Mouse (Mus musculus) gonadal fat pad, adult 2 months (tissue): ENCODE measurements around the gene Kif9. TPM values are rescaled to one million over a fixed set of nuclear protein-coding genes. Genes with fewer than 3 reads are reported as not detected.
A peak's percentile ranks its signal among the peaks of the same experiment; 100 is the strongest.

Experiments
- DNase-seq: peaks from one replicate; pipeline ENCODE4 v3.0.0-alpha.2; 2012; ENCODE audit warnings: low read depth
- polyA plus RNA-seq: library from polyadenylated mRNA; depleted of rRNA; stranded (reverse); fragments of >200 nt; gene quantifications from 2 replicates; pipeline ENCODE4 v1.2.3, GENCODE M21; 2012; rRNA removed

The Kif9 gene
- 2.0 and 2.9 TPM in 2 replicates for polyA plus RNA-seq

GRCm38 (mm10) chr9:110476124-110477091, at the start of gene Kif9, which contains the start of gene Klhl18:
Kif9 (plus strand) TSS chr9:110476958.
Klhl18 (minus strand) TSS chr9:110476694.
- DNase-seq = peak; percentile 73

GRCm38 (mm10) chr9:110431241-110431640, 45.5 kb upstream of the Kif9 start:
- DNase-seq = no peak

GRCm38 (mm10) chr9:110433045-110433444, 43.7 kb upstream of the Kif9 start:
- DNase-seq = no peak

DNA sequence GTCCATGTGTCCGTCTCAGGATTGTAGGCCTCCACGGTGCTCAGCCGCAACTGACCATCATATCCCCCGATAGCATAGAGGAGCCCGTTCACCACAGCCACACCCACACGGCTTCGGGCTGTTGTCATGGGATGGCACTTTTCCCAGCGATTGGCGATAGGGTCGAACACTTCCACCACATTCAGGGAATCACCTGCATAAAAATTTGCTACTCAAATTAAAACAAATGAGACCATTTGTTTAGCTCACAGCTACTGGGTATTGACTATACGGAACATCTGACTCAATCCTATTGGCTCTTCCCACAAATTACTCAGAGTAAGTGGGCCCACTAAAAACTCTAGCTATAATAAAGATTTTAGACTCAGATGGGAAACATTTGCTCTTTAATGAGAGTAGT, 40.7 kb upstream of the Kif9 start:
- DNase-seq = no peak

GRCm38 (mm10) chr9:110440049-110440448, 36.7 kb upstream of the Kif9 start:
- no peak for DNase-seq

DNA sequence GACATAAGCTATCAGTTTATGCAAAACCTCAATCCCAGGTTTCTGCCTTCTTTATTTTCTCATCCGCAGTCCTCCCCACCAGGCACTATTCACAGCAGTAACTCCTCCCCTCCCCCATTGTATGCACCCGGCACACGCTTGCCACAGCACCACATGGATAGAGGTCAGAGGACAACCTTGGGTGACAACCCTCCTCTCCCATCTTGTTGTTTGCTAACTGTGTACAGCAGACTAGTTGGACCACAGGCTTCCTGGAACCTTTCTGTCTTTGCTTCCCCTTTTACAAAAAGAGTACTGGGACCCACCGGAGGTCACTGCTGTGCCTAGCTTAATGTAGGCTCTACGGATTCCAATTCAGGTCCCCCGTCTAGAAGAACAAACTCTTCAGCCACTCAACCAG, 36.2 kb upstream of the Kif9 start:
- DNase-seq = no peak

DNA sequence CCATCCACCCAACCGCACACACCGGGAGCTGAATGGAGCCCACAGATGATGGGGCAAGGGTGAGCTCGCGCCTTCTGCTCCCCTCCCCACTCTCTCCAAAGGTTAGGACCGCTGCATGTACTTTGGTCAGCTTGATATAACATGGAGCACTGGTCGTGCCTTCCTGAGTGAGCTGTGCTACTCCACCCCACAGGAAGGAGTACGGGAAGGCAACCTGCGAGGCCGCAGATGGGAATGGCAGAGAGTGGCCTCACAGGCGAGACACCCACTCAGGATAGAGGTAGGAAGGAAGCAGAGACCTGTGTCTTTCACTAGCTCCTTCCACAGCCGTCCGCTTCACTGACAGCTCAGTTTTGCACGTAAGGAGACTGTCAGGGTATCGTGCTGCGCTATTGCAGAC, 28.4 kb upstream of the Kif9 start:
- no peak for DNase-seq

- peak; percentile 27 for DNase-seq
These were observed 27.7 kb upstream of the Kif9 start for GRCm38 (mm10) chr9:110448857-110449617.

DNA sequence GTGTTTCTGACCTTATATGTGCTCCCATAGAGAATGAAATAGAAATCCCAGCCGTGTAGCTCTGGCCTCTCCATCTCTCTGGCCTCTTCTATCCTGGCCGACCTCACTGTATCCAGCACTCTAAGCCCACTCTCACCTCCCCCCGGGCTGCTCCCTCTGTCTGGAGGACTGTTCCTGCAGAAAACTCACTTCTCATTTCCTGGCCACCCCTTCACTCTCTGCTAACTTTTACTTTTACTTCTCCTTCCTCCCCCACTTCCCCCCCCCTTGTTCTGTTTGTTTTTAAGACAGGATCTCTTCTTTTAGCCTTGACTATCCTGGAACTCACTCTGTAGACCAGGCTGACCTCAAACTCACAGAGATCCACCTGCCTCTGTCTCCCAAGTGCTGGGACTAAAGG, 24.2 kb upstream of the Kif9 start:
- no peak for DNase-seq

DNA sequence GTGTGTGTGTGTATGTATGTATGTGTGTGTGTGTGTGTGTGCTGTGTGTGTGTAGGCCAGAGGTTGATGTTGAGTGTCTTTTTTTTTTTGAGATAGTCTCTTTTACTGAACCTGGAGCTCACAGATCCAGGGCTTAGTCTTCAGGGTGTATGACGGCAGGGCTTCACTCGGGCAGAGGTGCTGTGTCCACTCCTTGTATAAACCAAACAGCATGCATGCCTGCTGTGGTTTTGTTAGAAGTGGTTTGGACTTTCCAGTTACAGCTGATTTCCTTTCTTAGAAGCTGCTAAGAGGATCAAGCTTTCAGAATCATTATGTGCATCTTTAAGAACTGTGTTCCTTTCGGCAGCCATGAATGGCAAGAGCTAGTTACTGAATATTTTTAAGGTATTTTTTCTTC, 18.8 kb upstream of the Kif9 start:
- no peak for DNase-seq

- no peak for DNase-seq
These were observed 17.5 kb upstream of the Kif9 start for GRCm38 (mm10) chr9:110459145-110459727.

GRCm38 (mm10) chr9:110460884-110461815, 15.6 kb upstream of the Kif9 start:
- DNase-seq = no peak

- no peak for DNase-seq
These were observed 14.4 kb upstream of the Kif9 start for GRCm38 (mm10) chr9:110462321-110462720.

DNA sequence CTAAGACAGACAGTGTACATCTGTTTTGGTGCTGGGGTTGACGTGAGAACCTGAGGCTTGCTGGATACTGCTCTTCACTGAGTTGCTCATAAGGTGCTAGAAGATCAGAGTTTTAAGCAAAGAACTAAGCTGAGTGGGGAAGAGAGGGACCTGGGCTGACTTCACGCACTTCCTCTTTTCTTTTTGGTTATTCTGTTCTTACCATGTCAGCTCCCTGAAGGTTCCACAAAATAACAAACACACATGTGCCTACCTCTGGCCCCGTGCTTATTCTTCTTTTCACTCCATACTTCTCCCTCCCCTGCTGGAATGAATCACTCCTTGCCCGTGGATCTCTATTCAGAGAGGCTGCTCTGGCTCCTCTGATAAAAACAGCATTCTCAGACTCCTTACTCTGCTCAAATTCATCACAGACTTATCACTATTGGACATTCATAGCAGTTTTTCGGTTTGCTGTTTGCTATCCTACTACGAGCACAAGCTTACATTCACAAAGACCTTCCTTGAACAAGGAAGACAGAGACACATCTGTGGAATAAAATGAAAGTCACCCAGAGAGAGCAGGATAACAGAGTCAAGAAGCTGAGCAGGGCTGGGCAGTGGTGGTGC, 12.7 kb upstream of the Kif9 start:
- no peak for DNase-seq

GRCm38 (mm10) chr9:110465336-110465735, 11.4 kb upstream of the Kif9 start:
- DNase-seq = no peak

DNA sequence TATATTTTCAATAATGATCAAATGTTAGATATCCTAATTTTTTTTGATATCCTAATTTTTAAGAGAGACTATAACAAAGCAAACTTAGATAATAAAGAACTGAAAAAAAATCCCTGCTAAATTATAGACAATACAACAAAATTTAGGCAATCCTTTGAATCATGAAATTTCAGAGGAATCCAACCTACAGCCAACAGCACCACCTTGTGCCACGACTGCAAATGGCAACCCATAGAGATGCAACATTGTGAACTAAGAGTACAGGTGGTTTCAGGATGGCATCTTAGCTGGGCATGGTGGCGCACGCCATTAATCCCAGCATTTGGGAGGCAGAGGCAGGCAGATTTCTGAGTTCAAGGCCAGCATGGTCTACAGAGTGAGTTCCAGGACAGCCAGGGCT, 10.6 kb upstream of the Kif9 start:
- no peak for DNase-seq

GRCm38 (mm10) chr9:110477951-110478350, 1.2 kb downstream of the Kif9 start:
- no peak for DNase-seq

GRCm38 (mm10) chr9:110478639-110479038, 1.9 kb downstream of the Kif9 start:
- no peak for DNase-seq

- DNase-seq = no peak
These were observed 12.1 kb downstream of the Kif9 start for GRCm38 (mm10) chr9:110488841-110489240.

DNA sequence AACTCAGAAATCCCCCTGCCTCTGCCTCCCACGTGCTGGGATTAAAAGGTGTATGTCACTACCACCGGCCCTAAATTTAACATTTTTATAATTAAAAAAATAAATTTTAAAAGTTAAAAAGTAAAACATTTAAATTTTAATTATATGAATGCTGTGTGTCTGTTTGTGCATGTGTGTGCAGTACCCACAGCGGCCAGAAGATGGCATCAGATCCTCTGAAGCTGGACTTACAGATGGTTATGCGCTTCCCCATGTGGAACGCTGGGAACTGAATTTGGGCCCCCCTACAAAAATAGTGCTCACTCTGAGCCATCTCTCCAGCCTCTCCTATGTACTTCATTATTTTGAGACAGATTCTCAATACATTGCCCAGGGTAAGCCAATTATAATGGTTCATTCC, 14.2 kb downstream of the Kif9 start:
- no peak for DNase-seq

GRCm38 (mm10) chr9:110525737-110526136, 49.0 kb downstream of the Kif9 start:
- DNase-seq = no peak
